Mouse (Mus musculus): ENCODE measurements around the gene Gm10424. TPM values are rescaled to one million over a fixed set of nuclear protein-coding genes. Genes with fewer than 3 reads are reported as not detected.

Gene Gm10424
- total RNA-seq (2023), result not detected

DNA sequence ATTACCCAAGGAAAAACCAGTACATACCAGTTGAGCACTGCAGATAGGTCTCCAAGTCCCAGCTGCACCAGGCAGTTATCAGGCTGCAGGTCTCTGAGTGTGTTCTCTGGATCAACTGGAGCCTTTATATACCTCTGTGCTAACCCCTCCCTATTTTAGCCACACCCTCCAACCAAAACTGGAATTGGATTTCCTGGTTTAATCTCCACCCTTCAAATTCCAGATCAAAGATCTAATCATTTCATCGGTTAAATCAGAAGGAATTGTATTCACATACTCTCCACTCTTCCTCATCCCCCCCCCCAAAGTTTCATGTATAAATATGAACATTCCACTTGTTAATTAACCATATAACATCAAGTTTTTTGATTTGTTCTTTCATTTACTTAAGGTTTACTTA is at the start of gene Gm10424:
TSS of gene Gm10424 (minus strand) at position 101 of the 400 bp plus-strand sequence.

DNA sequence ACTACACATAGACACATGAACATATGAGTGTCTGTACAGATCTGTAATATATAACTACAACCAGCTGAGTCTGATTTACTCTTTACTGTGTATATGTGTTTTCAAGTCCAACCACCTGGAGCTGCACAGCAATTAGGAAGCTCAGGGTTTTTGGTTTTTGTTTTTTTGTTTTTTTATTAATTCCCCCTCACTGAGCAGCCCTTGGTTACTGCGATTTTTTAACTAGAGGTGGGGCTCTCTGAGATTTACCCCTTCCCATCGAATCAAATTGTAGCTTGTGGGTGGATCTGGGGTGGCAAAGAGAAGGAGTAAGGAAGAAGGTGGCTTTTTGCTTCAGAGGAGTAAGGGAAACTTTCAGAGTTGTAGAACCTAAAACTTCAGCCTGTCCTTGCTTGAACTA is 33.0 kb upstream of the Gm10424 start, which contains the start of gene Gm3259:
TSS of gene Gm3259 (plus strand) at position 301 of the 400 bp plus-strand sequence.

Other genes starting within 250 kb of the Gm10424 start
- gene Gm7942, start 165.8 kb downstream of the Gm10424 start, total RNA-seq (2023), result not detected
- gene Gm16513, start 90.1 kb downstream of the Gm10424 start, total RNA-seq (2023), result not detected
- gene Gm3259, start 33.1 kb upstream of the Gm10424 start, total RNA-seq (2023), result not detected
- not detected for gene D5Ertd577e, start 184.0 kb upstream of the Gm10424 start, total RNA-seq (2023)
- gene Gm3286, start 238.0 kb upstream of the Gm10424 start, total RNA-seq (2023), result not detected